Mouse (Mus musculus) intestine, embryonic 16.5 days (tissue): ENCODE data around the gene Slc27a3. TPM values are rescaled to one million over a fixed set of nuclear protein-coding genes. Genes with fewer than 3 reads are reported as not detected.

Source experiments
- ATAC-seq: fragments of 200-750 bp; cut with Nextera tagmentation; 2 replicates; pipeline ENCODE4 v1.8.0; 2017; ENCODE audit warnings: moderate TSS enrichment, moderate library complexity
- H3K27ac ChIP-seq: fragments of 300-500 bp; sonication (generic); 2 replicates; pipeline ENCODE4 v1.5.1; 2014; ENCODE audit warnings: mild to moderate bottlenecking, low read length
- H3K27me3 ChIP-seq: fragments of 300-500 bp; sonication (generic); replicated peaks from 2 replicates; pipeline ENCODE4 v1.6.1; 2014; ENCODE audit warnings: low read length, control low read depth, mixed read lengths; ENCODE audit not compliant: control insufficient read depth, insufficient read depth
- H3K36me3 ChIP-seq: fragments of 300-500 bp; sonication (generic); 2 replicates; pipeline ENCODE4 v1.6.1; 2014; ENCODE audit warnings: low read length, control low read depth; ENCODE audit not compliant: control insufficient read depth, insufficient read depth
- H3K4me1 ChIP-seq: fragments of 300-500 bp; sonication (generic); 2 replicates; pipeline ENCODE4 v1.6.1; 2014; ENCODE audit warnings: low read length, control low read depth, mixed read lengths; ENCODE audit not compliant: control insufficient read depth, insufficient read depth
- H3K4me2 ChIP-seq: fragments of 300-500 bp; sonication (generic); 2 replicates; pipeline ENCODE4 v1.6.1; 2014; ENCODE audit warnings: low read depth, low read length, control low read depth
- H3K4me3 ChIP-seq: fragments of 300-500 bp; sonication (generic); 2 replicates; pipeline ENCODE4 v1.5.1; 2014; ENCODE audit warnings: mild to moderate bottlenecking, low read length
- H3K9ac ChIP-seq: fragments of 300-500 bp; sonication (generic); 2 replicates; pipeline ENCODE4 v1.6.1; 2014; ENCODE audit warnings: low read depth, low read length
- H3K9me3 ChIP-seq: fragments of 300-500 bp; sonication (generic); 2 replicates; pipeline ENCODE4 v1.6.1; 2016; ENCODE audit warnings: low read length, control low read depth; ENCODE audit not compliant: control insufficient read depth
- WGBS: fragments of 180-500 bp; shearing (Covaris S2); extraction: QIAGEN DNeasy Blood & Tissue Kit; methylation state at CpG from one replicate; pipeline ENCODE4 v1.1.7; 2014; 5-methylcytosine and 5-hydroxymethylcytosine counted together
- polyA plus RNA-seq: library from polyadenylated mRNA; unstranded; fragments of >200 nt; fragmentation: Nextera tagmentation; extraction: Ambion mirVana; gene quantifications from 2 replicates; pipeline ENCODE4 v1.2.1, GENCODE M21; 2015

The Slc27a3 gene
- polyA plus RNA-seq, 1 experiment from 2014 or later: 8.4 TPM

GRCm38 (mm10) chr3:90383690-90384089 is 6.0 kb downstream of the Slc27a3 start:
- H3K27ac ChIP-seq: no peak overlapping the region
- no peak overlapping the region for H3K4me3 ChIP-seq
- 0 out of 2 replicates have a peak, but pooled peaks cover 2% of the 10 kb centered on the region for H3K27me3 ChIP-seq
- no peak overlapping the region for H3K9ac ChIP-seq
- H3K36me3 ChIP-seq: no peaks in the 10 kb centered on the region
- H3K4me1 ChIP-seq: peaks cover 7% of the 10 kb centered on the region
- H3K9me3 ChIP-seq: no peaks in the 10 kb centered on the region
- 80% methylated on average over 4 of the region's 4 CpGs for WGBS
- ATAC-seq: no peak
- H3K4me2 ChIP-seq: no peak overlapping the region

- no peak overlapping the region for H3K27ac ChIP-seq
- H3K4me3 ChIP-seq: no peak overlapping the region
- H3K9ac ChIP-seq: no peak overlapping the region
- no peaks in the 10 kb centered on the region for H3K27me3 ChIP-seq
- no peaks in the 10 kb centered on the region for H3K36me3 ChIP-seq
- no peak overlapping the region for H3K4me2 ChIP-seq
- no peaks in the 10 kb centered on the region for H3K9me3 ChIP-seq
- 51% methylated on average over 11 of the region's 11 CpGs for WGBS
- no peaks in the 10 kb centered on the region for H3K4me1 ChIP-seq
- no peak for ATAC-seq
Observed at GRCm38 (mm10) chr3:90381727-90382126, 8.0 kb downstream of the Slc27a3 start.

- no peak for ATAC-seq
Observed at GRCm38 (mm10) chr3:90378496-90378895, 11.2 kb downstream of the Slc27a3 start.

GRCm38 (mm10) chr3:90376247-90376585 is 13.5 kb downstream of the Slc27a3 start:
- Histone ChIP-seq H3K4me1 (no peaks in the 10 kb centered on the region), H3K27ac (no peak overlapping the region), H3K4me3 (no peak overlapping the region), H3K27me3 (no peaks in the 10 kb centered on the region), H3K9me3 (no peaks in the 10 kb centered on the region), H3K4me2 (no peak overlapping the region), H3K36me3 (no peaks in the 10 kb centered on the region), H3K9ac (no peak overlapping the region)
- ATAC-seq: no peak
- 53% methylated on average over 1 of the region's 1 CpGs for WGBS

More at GRCm38 (mm10) chr3:90378496-90378895, 11.2 kb downstream of the Slc27a3 start:
- H3K36me3 ChIP-seq: no peaks in the 10 kb centered on the region
- H3K4me1 ChIP-seq: no peaks in the 10 kb centered on the region
- H3K4me2 ChIP-seq: no peak overlapping the region
- no peaks in the 10 kb centered on the region for H3K9me3 ChIP-seq
- H3K27ac ChIP-seq: no peak overlapping the region
- WGBS: 81% methylated on average over 5 of the region's 5 CpGs
- H3K27me3 ChIP-seq: no peaks in the 10 kb centered on the region
- no peak overlapping the region for H3K4me3 ChIP-seq
- H3K9ac ChIP-seq: no peak overlapping the region

GRCm38 (mm10) chr3:90375562-90376246 is 14.0 kb downstream of the Slc27a3 start:
- Histone ChIP-seq H3K4me2 (no peak overlapping the region), H3K4me1 (no peaks in the 10 kb centered on the region), H3K9me3 (no peaks in the 10 kb centered on the region), H3K27me3 (no peaks in the 10 kb centered on the region), H3K36me3 (no peaks in the 10 kb centered on the region), H3K9ac (no peak overlapping the region), H3K27ac (no peak overlapping the region), H3K4me3 (no peak overlapping the region)
- ATAC-seq: 0 out of 2 replicates have a peak, but pooled peaks have one; percentile 8
- 62% methylated on average over 3 of the region's 3 CpGs for WGBS

GRCm38 (mm10) chr3:90374368-90374767 is 15.4 kb downstream of the Slc27a3 start:
- Histone ChIP-seq H3K4me1 (no peaks in the 10 kb centered on the region), H3K36me3 (no peaks in the 10 kb centered on the region), H3K4me2 (no peak overlapping the region), H3K9me3 (no peaks in the 10 kb centered on the region), H3K27me3 (no peaks in the 10 kb centered on the region), H3K9ac (no peak overlapping the region), H3K4me3 (no peak overlapping the region), H3K27ac (no peak overlapping the region; the same call in 1 of the 2 replicates)
- WGBS: 64% methylated on average over 4 of the region's 4 CpGs
- ATAC-seq: peak; percentile 52

GRCm38 (mm10) chr3:90373432-90374028 is 16.2 kb downstream of the Slc27a3 start:
- H3K9ac ChIP-seq: no peak overlapping the region
- H3K4me3 ChIP-seq: no peak overlapping the region
- no peaks in the 10 kb centered on the region for H3K4me1 ChIP-seq
- no peak overlapping the region for H3K4me2 ChIP-seq
- H3K27ac ChIP-seq: no peak overlapping the region
- peak; percentile 72 for ATAC-seq
- H3K9me3 ChIP-seq: no peaks in the 10 kb centered on the region
- H3K36me3 ChIP-seq: no peaks in the 10 kb centered on the region
- WGBS: 26% methylated on average over 4 of the region's 4 CpGs
- H3K27me3 ChIP-seq: no peaks in the 10 kb centered on the region

GRCm38 (mm10) chr3:90372817-90373216 is 16.9 kb downstream of the Slc27a3 start:
- Histone ChIP-seq H3K4me1 (no peaks in the 10 kb centered on the region), H3K27ac (no peak overlapping the region), H3K4me3 (no peak overlapping the region), H3K9ac (no peak overlapping the region), H3K9me3 (no peaks in the 10 kb centered on the region), H3K36me3 (no peaks in the 10 kb centered on the region), H3K4me2 (no peak overlapping the region), H3K27me3 (no peaks in the 10 kb centered on the region)
- ATAC-seq: no peak
- 56% methylated on average over 5 of the region's 5 CpGs for WGBS

GRCm38 (mm10) chr3:90371857-90372256 is 17.9 kb downstream of the Slc27a3 start:
- Histone ChIP-seq H3K27me3 (no peaks in the 10 kb centered on the region), H3K4me2 (no peak overlapping the region), H3K9me3 (no peaks in the 10 kb centered on the region), H3K9ac (no peak overlapping the region), H3K27ac (no peak overlapping the region), H3K4me1 (peaks cover under 1% of the 10 kb centered on the region; the same call in 1 of the 2 replicates), H3K36me3 (no peaks in the 10 kb centered on the region), H3K4me3 (no peak overlapping the region)
- WGBS: 66% methylated on average over 7 of the region's 7 CpGs
- ATAC-seq: no peak
